Mouse (Mus musculus): ENCODE measurements around the gene Tmem189. TPM values are rescaled to one million over a fixed set of nuclear protein-coding genes. Genes with fewer than 3 reads are reported as not detected.

Tmem189 gene
- polyA plus RNA-seq, 1 experiment, result 113 TPM

DNA sequence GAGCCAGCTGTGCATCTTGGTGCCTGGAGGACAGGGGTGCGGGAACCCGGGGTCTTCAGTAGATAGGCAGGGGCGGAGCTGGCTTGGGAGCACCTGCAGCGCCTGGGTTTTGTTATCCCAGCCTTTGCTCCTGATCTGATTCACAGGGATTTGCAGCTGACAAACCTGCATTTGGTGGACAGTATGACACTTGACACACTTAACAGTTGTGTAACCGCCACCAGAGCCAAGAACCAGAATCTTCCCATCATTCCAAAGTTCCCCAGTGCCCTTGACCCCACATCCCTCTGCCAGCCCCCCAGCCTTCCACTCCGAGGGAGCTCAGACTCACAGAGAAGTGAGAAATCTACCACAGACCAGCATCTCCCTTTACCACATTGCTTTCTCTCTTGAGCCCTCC, 32.9 kb upstream of the Tmem189 start:
- TF ChIP-seq CTCF (IDR thresholded peaks at IDR 0.05; ENCODE audit: borderline replicate concordance, insufficient read depth, low read depth, low read length) (no peak), POLR2A (IDR thresholded peaks at IDR 0.05; ENCODE audit: borderline replicate concordance, insufficient read depth, low read length) (no peak)
- WGBS, result 71% methylated on average over 6 of the region's 6 CpGs
- Histone ChIP-seq H3K4me3 (replicated peaks; ENCODE audit: insufficient read depth, low read depth, low read length) (no peak overlapping the region), H3K27me3 (ENCODE audit: control insufficient read depth, insufficient read depth, low read length) (no peaks in the 10 kb centered on the region), H3K4me1 (ENCODE audit: control insufficient read depth, insufficient read depth, low read length) (no peaks in the 10 kb centered on the region), H3K27ac (ENCODE audit: insufficient read depth, low read length) (no peak overlapping the region)
- no peak for DNase-seq

DNA sequence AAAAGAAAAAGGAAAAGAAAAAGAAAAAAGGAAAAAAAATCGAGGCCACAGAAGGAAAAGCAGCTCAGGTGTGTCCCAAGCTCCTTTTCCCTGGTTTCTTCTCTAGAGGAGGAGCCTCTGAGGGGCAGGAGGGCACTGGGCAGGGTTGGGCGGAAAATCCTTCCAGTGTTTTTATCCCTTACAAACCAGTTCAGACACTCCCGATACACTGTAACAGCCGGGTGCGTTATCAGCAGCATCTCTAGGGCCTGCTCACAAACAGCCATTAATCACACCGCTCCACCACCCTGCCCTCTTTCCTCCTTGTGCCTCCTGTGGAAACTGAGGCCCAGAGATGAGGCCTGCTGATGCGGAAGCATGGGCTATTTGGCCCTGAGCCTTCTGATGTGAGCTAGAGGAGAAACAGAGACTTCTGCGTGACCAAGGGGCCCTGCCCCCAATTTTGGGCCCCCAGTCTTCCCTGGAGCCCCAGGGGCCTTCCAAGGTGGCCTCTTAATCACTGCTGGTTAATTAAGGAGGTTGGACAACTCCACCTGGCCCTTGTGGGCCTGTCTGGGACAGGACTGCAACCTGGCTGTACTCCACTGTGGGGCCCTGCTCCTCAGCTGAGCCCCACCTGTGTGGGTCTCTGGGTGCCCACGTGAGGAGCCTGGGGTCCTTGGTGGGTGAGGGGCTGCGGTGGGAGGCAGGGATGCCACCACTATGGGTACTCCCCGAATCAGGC, 31.7 kb upstream of the Tmem189 start:
- TF ChIP-seq POLR2A (IDR thresholded peaks at IDR 0.05; ENCODE audit: borderline replicate concordance, insufficient read depth, low read length) (no peak), CTCF (IDR thresholded peaks at IDR 0.05; ENCODE audit: borderline replicate concordance, insufficient read depth, low read depth, low read length) (no peak)
- Histone ChIP-seq H3K27me3 (ENCODE audit: control insufficient read depth, insufficient read depth, low read length) (no peaks in the 10 kb centered on the region), H3K4me1 (ENCODE audit: control insufficient read depth, insufficient read depth, low read length) (no peaks in the 10 kb centered on the region), H3K27ac (ENCODE audit: insufficient read depth, low read length) (no peak overlapping the region), H3K4me3 (replicated peaks; ENCODE audit: insufficient read depth, low read depth, low read length) (no peak overlapping the region)
- WGBS, result 82% methylated on average over 11 of the region's 11 CpGs
- DNase-seq, result no peak

DNA sequence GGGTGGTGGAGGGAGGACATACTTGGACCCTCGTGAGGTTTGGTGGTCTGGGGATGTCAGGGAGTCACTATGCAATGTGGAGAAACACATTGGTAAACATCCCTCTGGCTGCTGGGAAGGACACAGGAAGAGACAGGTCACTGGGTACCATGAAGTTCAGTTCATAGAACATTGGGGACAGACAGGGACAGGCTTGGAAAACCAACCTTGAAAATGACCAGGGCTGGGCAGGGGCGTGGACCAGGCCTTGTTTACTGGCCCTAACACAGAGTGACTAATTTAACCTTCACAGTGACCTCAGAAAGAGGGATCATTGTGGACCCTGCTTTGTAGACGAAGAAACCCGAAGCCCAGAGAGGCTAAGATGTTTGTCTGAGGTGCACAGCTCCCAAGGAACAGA, 29.9 kb upstream of the Tmem189 start:
- TF ChIP-seq POLR2A (IDR thresholded peaks at IDR 0.05; ENCODE audit: borderline replicate concordance, insufficient read depth, low read length) (no peak), CTCF (IDR thresholded peaks at IDR 0.05; ENCODE audit: borderline replicate concordance, insufficient read depth, low read depth, low read length) (no peak)
- no peak overlapping the region for H3K4me3 ChIP-seq (replicated peaks; ENCODE audit: insufficient read depth, low read depth, low read length)
- 84% methylated on average over 4 of the region's 4 CpGs for WGBS
- H3K27me3 ChIP-seq (ENCODE audit: control insufficient read depth, insufficient read depth, low read length), result no peaks in the 10 kb centered on the region
- no peak for DNase-seq
- H3K4me1 ChIP-seq (ENCODE audit: control insufficient read depth, insufficient read depth, low read length), result no peaks in the 10 kb centered on the region
- H3K27ac ChIP-seq (ENCODE audit: insufficient read depth, low read length), result no peak overlapping the region

DNA sequence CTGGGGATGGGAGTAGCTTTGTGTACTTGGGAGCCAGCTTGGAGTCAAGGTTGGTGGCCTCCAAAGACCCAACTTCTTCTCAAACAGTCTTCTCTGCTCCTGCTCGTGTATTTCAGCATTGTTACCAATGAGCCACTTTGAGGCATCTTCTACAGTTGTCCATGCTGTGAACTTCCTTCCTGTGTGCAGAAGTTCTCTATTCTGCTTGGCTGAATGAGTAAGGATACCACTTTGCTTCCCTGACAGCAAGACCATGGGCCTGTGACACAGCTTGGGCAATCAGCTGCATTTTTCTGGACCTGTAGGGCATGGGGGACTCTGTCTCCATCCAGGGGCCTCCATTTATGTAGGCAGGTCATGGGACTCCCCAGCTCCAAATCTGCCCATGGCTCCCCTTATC, 27.6 kb upstream of the Tmem189 start:
- no peaks in the 10 kb centered on the region for H3K4me1 ChIP-seq (ENCODE audit: control insufficient read depth, insufficient read depth, low read length)
- H3K27ac ChIP-seq (ENCODE audit: insufficient read depth, low read length), result no peak overlapping the region
- no peaks in the 10 kb centered on the region for H3K27me3 ChIP-seq (ENCODE audit: control insufficient read depth, insufficient read depth, low read length)
- WGBS, result 67% methylated on average over 1 of the region's 1 CpGs
- no peak for TF ChIP-seq POLR2A (IDR thresholded peaks at IDR 0.05; ENCODE audit: borderline replicate concordance, insufficient read depth, low read length)
- no peak for TF ChIP-seq CTCF (IDR thresholded peaks at IDR 0.05; ENCODE audit: borderline replicate concordance, insufficient read depth, low read depth, low read length)
- no peak for DNase-seq
- H3K4me3 ChIP-seq (replicated peaks; ENCODE audit: insufficient read depth, low read depth, low read length), result no peak overlapping the region

DNA sequence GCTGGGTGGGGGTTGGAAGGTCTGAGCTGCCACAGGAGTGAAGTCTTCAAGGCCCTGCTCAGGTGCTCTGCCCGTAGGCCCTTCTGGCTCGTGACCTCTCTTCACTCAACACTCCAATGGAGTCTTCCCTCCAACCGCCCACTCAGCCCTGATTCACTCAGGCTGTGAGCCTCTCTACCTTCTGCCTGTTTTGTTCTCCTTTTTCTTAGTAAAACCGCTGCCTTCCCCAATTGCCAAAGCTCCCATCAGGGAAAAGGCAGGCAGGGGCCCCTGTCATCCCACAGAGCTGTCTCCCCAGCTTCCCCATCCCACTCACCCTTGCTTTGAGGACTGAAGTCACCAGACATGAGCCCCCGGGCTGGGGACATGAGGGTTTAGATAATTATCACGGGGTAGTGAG, 25.4 kb upstream of the Tmem189 start:
- TF ChIP-seq POLR2A (IDR thresholded peaks at IDR 0.05; ENCODE audit: borderline replicate concordance, insufficient read depth, low read length) (no peak), CTCF (IDR thresholded peaks at IDR 0.05; ENCODE audit: borderline replicate concordance, insufficient read depth, low read depth, low read length) (no peak)
- 76% methylated on average over 6 of the region's 6 CpGs for WGBS
- H3K4me1 ChIP-seq (ENCODE audit: control insufficient read depth, insufficient read depth, low read length), result no peaks in the 10 kb centered on the region
- no peak overlapping the region for H3K4me3 ChIP-seq (replicated peaks; ENCODE audit: insufficient read depth, low read depth, low read length)
- H3K27me3 ChIP-seq (ENCODE audit: control insufficient read depth, insufficient read depth, low read length), result no peaks in the 10 kb centered on the region
- DNase-seq, result no peak
- no peak overlapping the region for H3K27ac ChIP-seq (ENCODE audit: insufficient read depth, low read length)

DNA sequence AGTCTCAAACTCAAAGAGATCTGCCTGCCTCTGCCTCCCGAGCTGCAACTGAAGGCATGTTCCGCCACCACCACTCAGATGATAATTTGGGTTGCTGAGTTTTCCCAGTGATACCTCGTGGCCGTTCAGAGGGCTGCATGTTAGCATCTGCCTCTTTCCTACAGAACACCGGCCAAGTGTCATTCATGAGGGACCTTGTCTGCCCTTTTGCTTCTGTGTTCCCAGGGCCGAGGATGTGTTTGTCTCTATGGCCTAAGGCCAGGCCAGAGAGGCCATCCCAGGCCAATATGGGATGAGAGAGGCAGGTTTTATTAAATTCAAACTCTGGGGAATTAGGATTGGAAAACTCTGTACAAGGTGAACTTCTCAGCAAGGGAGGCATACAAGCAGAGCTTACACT, 24.7 kb upstream of the Tmem189 start:
- H3K4me1 ChIP-seq (ENCODE audit: control insufficient read depth, insufficient read depth, low read length), result no peaks in the 10 kb centered on the region
- WGBS, result 83% methylated on average over 6 of the region's 6 CpGs
- DNase-seq, result no peak
- no peaks in the 10 kb centered on the region for H3K27me3 ChIP-seq (ENCODE audit: control insufficient read depth, insufficient read depth, low read length)
- H3K4me3 ChIP-seq (replicated peaks; ENCODE audit: insufficient read depth, low read depth, low read length), result no peak overlapping the region
- H3K27ac ChIP-seq (ENCODE audit: insufficient read depth, low read length), result no peak overlapping the region
- TF ChIP-seq CTCF (IDR thresholded peaks at IDR 0.05; ENCODE audit: borderline replicate concordance, insufficient read depth, low read depth, low read length), result no peak
- TF ChIP-seq POLR2A (IDR thresholded peaks at IDR 0.05; ENCODE audit: borderline replicate concordance, insufficient read depth, low read length), result no peak

DNA sequence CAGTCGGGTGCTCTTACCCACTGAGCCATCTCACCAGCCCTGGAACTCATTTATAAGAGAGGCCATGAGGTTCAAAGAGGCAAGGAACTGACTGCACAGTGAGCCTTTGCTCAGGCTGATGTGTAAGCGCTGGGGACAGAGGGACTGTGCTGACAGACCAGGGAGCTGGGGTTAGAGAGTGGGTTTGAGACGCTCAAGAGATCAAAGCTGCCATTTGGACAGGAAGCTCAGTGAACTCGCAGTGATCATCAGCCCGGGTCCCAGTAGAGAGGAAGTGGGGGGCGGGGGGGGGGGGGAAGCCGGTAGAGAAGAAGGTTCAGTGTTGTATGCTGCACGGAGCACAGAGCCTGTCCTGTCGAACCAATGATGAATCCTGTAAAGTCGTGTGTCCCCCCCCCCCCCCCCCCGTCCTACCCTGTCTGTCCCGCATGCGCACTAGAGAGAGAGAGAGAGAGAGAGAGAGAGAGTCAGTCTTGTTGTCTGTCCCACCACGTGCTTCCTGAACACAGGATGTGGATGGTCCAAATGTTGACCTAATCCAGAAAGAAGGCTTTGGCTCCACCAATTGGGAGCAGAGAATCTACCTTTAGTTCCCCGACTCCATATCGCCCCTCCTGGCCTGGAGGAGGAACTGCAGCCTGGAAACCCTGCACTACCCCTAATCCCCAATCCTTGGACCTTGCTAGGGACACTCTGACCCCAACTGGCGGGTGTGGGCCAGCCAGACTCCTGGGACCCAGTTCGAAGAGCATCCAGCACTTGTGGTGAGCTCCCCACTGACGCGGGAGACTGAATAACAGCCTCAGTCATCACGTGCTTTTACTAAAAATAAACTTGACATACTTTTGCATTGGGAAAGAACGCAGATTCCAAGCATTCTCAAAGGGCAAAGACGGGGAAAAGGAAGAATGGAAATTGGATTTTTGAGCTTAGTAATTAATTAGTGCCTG, 23.5 kb upstream of the Tmem189 start:
- Histone ChIP-seq H3K27ac (ENCODE audit: insufficient read depth, low read length) (no peak overlapping the region), H3K4me3 (replicated peaks; ENCODE audit: insufficient read depth, low read depth, low read length) (no peak overlapping the region), H3K27me3 (ENCODE audit: control insufficient read depth, insufficient read depth, low read length) (no peaks in the 10 kb centered on the region), H3K4me1 (ENCODE audit: control insufficient read depth, insufficient read depth, low read length) (no peaks in the 10 kb centered on the region)
- 76% methylated on average over 23 of the region's 23 CpGs for WGBS
- no peak for DNase-seq
- no peak for TF ChIP-seq CTCF (IDR thresholded peaks at IDR 0.05; ENCODE audit: borderline replicate concordance, insufficient read depth, low read depth, low read length)
- TF ChIP-seq POLR2A (IDR thresholded peaks at IDR 0.05; ENCODE audit: borderline replicate concordance, insufficient read depth, low read length), result no peak

Measured in cerebellum, adult 2 months (tissue).